Mouse (Mus musculus) E14TG2a.4 (cell line): ENCODE measurements around the gene Tenm3.

Experiments
- H3K27me3 ChIP-seq: 2 replicates; pipeline ENCODE4 v1.6.1; 2014; ENCODE audit warnings: low read length, control low read depth; ENCODE audit not compliant: insufficient read depth
- H3K36me3 ChIP-seq: 2 replicates; pipeline ENCODE4 v1.6.1; 2014; ENCODE audit warnings: low read length, control low read depth; ENCODE audit not compliant: insufficient read depth
- H3K4me1 ChIP-seq: replicated peaks from 2 replicates; pipeline ENCODE4 v1.6.1; 2014; ENCODE audit warnings: low read depth, low read length, control low read depth
- H3K4me3 ChIP-seq: replicated peaks from 2 replicates; pipeline ENCODE4 v1.5.1; 2014; ENCODE audit warnings: mild to moderate bottlenecking, low read length
- H3K9me3 ChIP-seq: 2 replicates; pipeline ENCODE4 v1.6.1; 2014; ENCODE audit warnings: low read length, control low read depth
- CTCF ChIP-seq: conservative IDR thresholded peaks from 2 replicates; pipeline ENCODE4 v1.5.1; 2014; ENCODE audit warnings: low read length
- NANOG ChIP-seq: IDR thresholded peaks from 2 replicates; pipeline ENCODE4 v1.6.1; 2014; ENCODE audit warnings: borderline replicate concordance, low read length, mixed read lengths
- POU5F1 ChIP-seq: IDR thresholded peaks from 2 replicates; pipeline ENCODE4 v1.6.1; 2014; ENCODE audit warnings: low read length, borderline replicate concordance

The Tenm3 gene

DNA sequence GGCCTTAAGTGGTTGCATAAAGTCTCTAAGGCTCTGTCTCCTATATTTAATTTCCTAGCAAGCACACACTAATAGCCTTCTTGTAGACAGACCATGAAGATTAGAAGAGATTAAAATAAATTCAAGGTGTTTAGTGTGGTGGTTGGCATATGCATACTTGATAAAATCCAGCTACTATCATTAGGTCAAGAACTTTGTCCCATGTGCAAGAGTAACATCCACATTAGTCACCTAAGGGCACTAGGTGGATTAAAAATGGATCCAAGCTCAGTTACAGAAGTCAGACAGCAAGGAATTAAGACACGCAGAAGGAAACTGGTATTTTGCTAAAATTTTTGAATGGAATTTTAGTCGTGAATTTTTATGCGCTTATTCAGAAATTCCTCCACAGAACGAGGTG, 155.0 kb downstream of the Tenm3 start:
- Histone ChIP-seq H3K9me3 (peaks cover 38% of the 10 kb centered on the region), H3K4me3 (no peak overlapping the region), H3K27me3 (no peaks in the 10 kb centered on the region), H3K4me1 (peaks cover 6% of the 10 kb centered on the region), H3K36me3 (no peaks in the 10 kb centered on the region)
- no peak for TF ChIP-seq CTCF
- TF ChIP-seq NANOG, result no peak
- TF ChIP-seq POU5F1, result no peak

DNA sequence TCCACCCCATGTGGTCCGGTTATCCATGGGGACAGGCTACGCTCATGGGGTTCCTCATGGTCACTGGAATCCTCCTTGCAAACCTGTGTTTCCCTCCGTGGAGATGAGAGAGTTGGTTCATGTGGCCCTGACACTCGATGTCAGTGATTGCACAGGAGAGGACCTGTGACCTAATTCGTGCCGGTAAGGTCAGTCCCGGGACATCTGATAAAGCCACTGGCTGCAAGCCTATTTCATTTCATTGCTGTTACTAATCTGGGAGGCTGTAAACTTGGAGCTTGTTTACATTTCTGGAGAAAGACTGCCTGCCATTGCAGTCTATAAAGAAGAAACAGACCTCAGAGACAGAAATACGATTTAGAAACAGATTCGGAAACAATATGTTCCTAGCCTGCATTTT, 155.6 kb downstream of the Tenm3 start:
- peaks cover 6% of the 10 kb centered on the region for H3K4me1 ChIP-seq
- TF ChIP-seq POU5F1 (no peak), CTCF (no peak), NANOG (no peak)
- no peak overlapping the region for H3K4me3 ChIP-seq
- peaks cover 38% of the 10 kb centered on the region for H3K9me3 ChIP-seq
- H3K36me3 ChIP-seq, result no peaks in the 10 kb centered on the region
- H3K27me3 ChIP-seq, result no peaks in the 10 kb centered on the region

DNA sequence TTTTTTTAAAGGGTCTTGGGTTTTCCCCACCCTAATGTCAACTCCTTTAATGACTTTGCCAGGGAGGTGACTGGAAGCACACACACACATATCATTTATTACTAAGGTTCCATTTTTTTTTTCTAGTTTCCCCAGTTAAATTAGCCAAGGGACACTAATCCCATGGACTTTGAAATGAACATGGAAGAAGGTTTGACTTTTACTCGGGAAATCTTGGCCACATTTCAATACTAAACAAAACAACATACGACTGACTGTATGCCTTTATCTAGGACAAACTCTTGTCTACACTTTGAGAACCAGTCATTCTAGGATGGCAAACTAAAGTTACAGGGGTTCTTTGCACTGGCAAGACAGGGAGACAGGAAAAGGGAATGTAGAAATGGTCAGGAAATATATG, 170.3 kb downstream of the Tenm3 start:
- TF ChIP-seq NANOG (no peak), CTCF (no peak), POU5F1 (no peak)
- no peaks in the 10 kb centered on the region for H3K27me3 ChIP-seq

DNA sequence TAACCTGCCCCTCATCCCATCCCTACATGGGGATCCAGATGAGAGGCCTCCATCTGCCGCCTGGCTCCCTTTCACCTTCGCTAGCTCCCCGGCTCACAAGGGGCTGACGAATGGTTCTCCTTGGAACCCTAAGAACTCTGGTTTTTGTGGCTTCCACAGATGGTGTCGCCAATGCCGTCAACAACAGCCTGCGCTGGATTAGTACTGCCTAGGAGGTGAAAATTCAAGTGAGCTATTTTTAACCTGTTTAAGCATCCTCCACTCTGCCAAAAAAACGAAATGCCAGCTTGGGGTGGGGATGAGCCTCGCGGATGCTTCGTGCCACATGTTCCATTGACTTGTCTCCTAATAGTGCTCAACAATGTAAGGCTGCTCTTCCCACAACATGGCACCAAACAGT, 171.3 kb downstream of the Tenm3 start:
- Histone ChIP-seq H3K4me1 (no peaks in the 10 kb centered on the region), H3K4me3 (no peak overlapping the region), H3K36me3 (no peaks in the 10 kb centered on the region), H3K9me3 (0 out of 2 replicates have a peak, but pooled peaks cover 5% of the 10 kb centered on the region), H3K27me3 (no peaks in the 10 kb centered on the region)
- TF ChIP-seq CTCF (no peak), POU5F1 (no peak), NANOG (no peak)

More for the DNA sequence above, 170.3 kb downstream of the Tenm3 start:
- H3K4me3 ChIP-seq, result no peak overlapping the region
- H3K36me3 ChIP-seq, result no peaks in the 10 kb centered on the region
- no peaks in the 10 kb centered on the region for H3K4me1 ChIP-seq
- 0 out of 2 replicates have a peak, but pooled peaks cover 5% of the 10 kb centered on the region for H3K9me3 ChIP-seq

DNA sequence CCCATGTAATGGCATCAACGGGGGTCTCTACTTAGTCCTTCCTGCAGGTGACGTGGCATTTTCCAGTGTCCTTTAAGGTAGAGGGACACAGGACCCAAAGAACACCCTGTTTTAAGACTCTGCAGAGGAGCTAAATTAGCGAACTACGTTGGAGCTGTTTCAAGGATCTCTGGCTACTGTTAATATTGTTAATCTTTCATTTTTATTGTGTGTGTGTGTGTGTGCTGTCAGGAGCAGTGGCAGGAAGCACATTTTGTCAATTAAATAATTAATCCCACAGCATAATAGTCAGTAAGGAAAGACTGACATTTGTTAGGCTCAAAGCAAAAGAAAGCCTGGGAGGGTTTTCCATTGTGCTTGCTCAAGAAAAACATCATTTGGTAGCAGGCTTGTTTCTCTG, 172.4 kb downstream of the Tenm3 start:
- Histone ChIP-seq H3K4me3 (no peak overlapping the region), H3K36me3 (no peaks in the 10 kb centered on the region), H3K27me3 (no peaks in the 10 kb centered on the region), H3K4me1 (no peaks in the 10 kb centered on the region), H3K9me3 (0 out of 2 replicates have a peak, but pooled peaks cover 5% of the 10 kb centered on the region)
- TF ChIP-seq CTCF, result no peak
- no peak for TF ChIP-seq NANOG
- TF ChIP-seq POU5F1, result no peak

DNA sequence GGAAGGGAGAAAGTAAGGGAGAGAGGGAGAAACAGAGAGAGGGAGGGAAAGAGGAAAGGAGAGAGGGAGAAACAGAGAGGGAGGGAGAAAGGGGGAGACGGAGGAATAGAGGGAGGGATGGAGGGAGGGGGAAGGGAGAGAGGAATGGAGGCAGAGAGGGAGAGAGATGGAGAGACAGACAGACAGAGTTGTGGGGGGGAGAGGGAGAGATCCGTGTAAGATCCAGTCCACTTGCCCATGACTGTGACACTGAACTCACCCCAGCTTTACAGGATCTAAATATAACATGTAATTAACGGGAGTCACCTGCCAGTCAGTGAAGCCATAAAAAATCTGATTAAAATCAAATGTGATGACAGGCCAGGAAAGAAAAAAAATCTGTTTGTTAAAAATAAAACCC, 172.9 kb downstream of the Tenm3 start:
- no peak for TF ChIP-seq CTCF
- TF ChIP-seq POU5F1, result no peak
- TF ChIP-seq NANOG, result no peak
- H3K4me1 ChIP-seq, result no peaks in the 10 kb centered on the region
- no peaks in the 10 kb centered on the region for H3K27me3 ChIP-seq
- no peak overlapping the region for H3K4me3 ChIP-seq
- H3K9me3 ChIP-seq, result 0 out of 2 replicates have a peak, but pooled peaks cover 3% of the 10 kb centered on the region
- no peaks in the 10 kb centered on the region for H3K36me3 ChIP-seq

DNA sequence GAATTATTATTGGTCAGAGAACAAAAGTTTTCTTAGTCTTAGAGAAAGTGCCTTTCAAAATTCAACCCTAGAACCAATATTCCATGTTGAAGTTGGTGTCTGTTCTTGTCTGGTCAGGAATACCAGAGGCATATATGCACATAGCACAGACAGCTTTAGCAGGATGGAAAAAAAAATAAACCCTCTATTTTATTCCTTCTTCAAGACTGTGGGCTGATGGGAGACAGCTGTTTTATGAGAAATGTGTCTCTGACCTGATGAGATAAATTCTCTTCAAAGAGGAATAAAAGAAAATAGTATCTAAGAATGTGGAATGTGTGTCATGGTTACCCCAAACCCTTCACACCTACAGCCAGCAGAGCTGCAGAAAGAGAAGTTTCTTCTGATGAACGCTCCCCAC, 173.4 kb downstream of the Tenm3 start:
- Histone ChIP-seq H3K9me3 (no peaks in the 10 kb centered on the region), H3K4me3 (no peak overlapping the region), H3K36me3 (no peaks in the 10 kb centered on the region), H3K4me1 (no peaks in the 10 kb centered on the region), H3K27me3 (no peaks in the 10 kb centered on the region)
- TF ChIP-seq NANOG, result no peak
- no peak for TF ChIP-seq CTCF
- TF ChIP-seq POU5F1, result no peak

DNA sequence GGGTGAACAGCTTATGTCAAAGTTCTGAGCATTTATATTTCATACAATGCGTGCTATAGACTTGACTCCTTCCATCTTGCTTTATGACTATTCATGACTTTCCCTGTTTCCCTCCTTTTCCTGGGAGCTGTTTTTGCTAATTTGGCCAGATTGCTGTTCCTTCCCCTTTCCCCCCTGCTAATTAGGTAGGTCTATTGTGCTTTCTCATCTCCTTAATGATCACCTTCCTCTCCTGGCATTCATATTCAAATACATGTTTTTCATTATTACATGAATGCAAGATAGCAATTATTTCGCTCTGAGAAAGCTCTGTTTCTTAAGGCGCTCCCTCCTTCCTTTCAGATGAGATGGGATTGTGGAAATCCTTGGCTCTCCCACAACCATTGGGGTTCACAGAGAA, 178.6 kb downstream of the Tenm3 start:
- TF ChIP-seq POU5F1 (no peak), CTCF (no peak), NANOG (no peak)
- no peak overlapping the region for H3K4me3 ChIP-seq

DNA sequence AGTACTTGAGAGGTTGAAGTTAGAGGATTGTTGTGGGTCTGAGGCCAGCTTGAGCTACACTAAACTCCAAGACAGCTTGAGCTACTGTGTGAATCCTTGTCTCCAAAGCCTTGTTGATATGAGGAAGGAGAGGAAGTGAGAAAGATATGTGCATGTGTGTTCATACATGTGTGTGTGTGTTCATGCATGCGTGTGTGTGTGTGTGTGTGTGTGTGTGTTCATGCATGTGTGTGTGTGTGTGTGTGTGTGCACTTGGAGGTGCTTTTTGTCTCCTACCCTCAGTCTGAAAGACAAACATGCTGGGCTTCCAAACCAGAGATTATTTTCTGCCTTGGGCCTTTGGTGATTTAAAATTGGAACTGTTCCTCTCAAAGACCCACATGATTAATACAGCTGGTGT, 184.5 kb downstream of the Tenm3 start:
- peaks cover 4% of the 10 kb centered on the region; the same call in 1 of the 2 replicates for H3K4me1 ChIP-seq
- no peak overlapping the region for H3K4me3 ChIP-seq
- H3K9me3 ChIP-seq, result no peaks in the 10 kb centered on the region; the same call in 1 of the 2 replicates
- H3K27me3 ChIP-seq, result no peaks in the 10 kb centered on the region
- no peak for TF ChIP-seq POU5F1
- no peak for TF ChIP-seq CTCF
- no peak for TF ChIP-seq NANOG
- no peaks in the 10 kb centered on the region for H3K36me3 ChIP-seq

More for the DNA sequence above, 178.6 kb downstream of the Tenm3 start:
- H3K36me3 ChIP-seq, result no peaks in the 10 kb centered on the region
- H3K27me3 ChIP-seq, result no peaks in the 10 kb centered on the region
- no peaks in the 10 kb centered on the region for H3K9me3 ChIP-seq
- no peaks in the 10 kb centered on the region for H3K4me1 ChIP-seq
